ENCODE assay signal across 15 mouse cellular contexts in the genomic region with DNA sequence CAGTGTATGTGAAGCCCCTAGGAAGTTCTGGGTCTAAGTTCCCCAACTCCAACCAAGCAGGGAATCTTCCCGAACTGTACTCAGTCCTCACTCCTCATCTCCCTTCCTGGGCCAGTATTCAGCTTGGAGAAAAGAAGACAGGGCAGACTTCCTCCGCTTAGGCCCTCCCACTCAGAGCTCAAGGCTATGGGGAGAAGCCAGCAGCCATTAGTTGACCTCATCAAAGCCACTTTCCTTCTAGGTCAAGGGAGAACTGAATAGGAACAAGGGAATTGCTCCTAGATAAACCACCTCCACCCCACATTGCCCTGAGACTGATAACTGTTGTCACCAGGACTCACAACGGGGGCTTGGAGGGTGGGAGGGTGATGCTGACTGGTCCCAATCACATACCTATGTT. TPM values are rescaled to one million over a fixed set of nuclear protein-coding genes. Genes with fewer than 3 reads are reported as not detected.
A peak's percentile ranks its signal among the peaks of the same experiment; 100 is the strongest.
DNase-seq lines count a peak whose midpoint lies in the region.
"Had no signal": no experiment of that assay in that cellular context is flagged by ENCODE, and none has a peak within 500 bp of the region (broad histone marks: within the 10 kb centered on the region; RNA-seq: fewer than 3 reads in every experiment).

No protein-coding gene starts in this region.

- peak; percentile 86 for DNase-seq in adrenal gland, adult 2 months
- no peak for DNase-seq in adrenal gland, postnatal 4 days (ENCODE audit: low spot score in 2 of 2)
- DNase-seq in ovary, adult 18-20 months (ENCODE audit: low spot score): peak; percentile 58
- DNase-seq in ovary, postnatal 10 days (ENCODE audit: low spot score): no peak
- DNase-seq in adrenal gland, postnatal 10 days: peak; percentile 58
- peak; percentile 72 to 75 for DNase-seq in adrenal gland, postnatal 36 days
- DNase-seq in layer of hippocampus, adult 18-20 months (ENCODE audit: low spot score in 2 of 2): no peak
- no peak for DNase-seq in spleen, adult 18-20 months
- DNase-seq: cerebellum, adult 11 months; cerebellum, adult 18-20 months; cerebellum, adult 8-10 months; cerebellum, adult 9-11 months; cerebellum, postnatal 14 days; cerebellum, postnatal 36 days; forebrain, postnatal 0 days had no signal

RNA-seq across cellular contexts. Expression of a gene that starts 14.4 kb away (rescaled TPM):
- 100 to 1,000 TPM in 1 of 2 experiments, 10 to 100 TPM in 1; 66.9 to 196 TPM for total RNA-seq in adrenal gland, adult 2 months (2021)
- 384 and 508 TPM in 2 replicates for polyA plus RNA-seq in adrenal gland, adult 2 months (2012; rRNA removed)
- 10 to 100 TPM; 76.7 to 83.4 TPM for total RNA-seq in adrenal gland, postnatal 4 days (2021)
- total RNA-seq in adrenal gland, postnatal 10 days (2021): 10 to 100 TPM; 55.2 to 65.9 TPM
- 100 to 1,000 TPM; 132 to 156 TPM for total RNA-seq in adrenal gland, postnatal 36 days (2021)
- 10 to 100 TPM; 12.3 to 12.7 TPM for total RNA-seq in layer of hippocampus, adult 18-20 months (2021)

RNA-seq across cellular contexts. Expression of a gene that starts 29.3 kb away (rescaled TPM):
- 10 to 100 TPM; 81.0 to 90.6 TPM for total RNA-seq in adrenal gland, adult 2 months (2021)
- polyA plus RNA-seq in adrenal gland, adult 2 months (2012; rRNA removed): 32.2 and 40.2 TPM in 2 replicates
- total RNA-seq in adrenal gland, postnatal 4 days (2021): 10 to 100 TPM; 56.4 to 57.6 TPM
- total RNA-seq in adrenal gland, postnatal 10 days (2021): 10 to 100 TPM; 46.8 to 51.6 TPM
- total RNA-seq in adrenal gland, postnatal 36 days (2021): 10 to 100 TPM; 79.4 to 89.6 TPM
- 10 to 100 TPM; 65.1 to 68.4 TPM for total RNA-seq in layer of hippocampus, adult 18-20 months (2021)

Comparison
In these comparisons a context has a peak if more than half of its experiments do, and no peak if none do; other contexts are left out.
1. DNase-seq: peak in adrenal gland, adult 2 months (single experiment), ovary, adult 18-20 months (single experiment), adrenal gland, postnatal 10 days (single experiment) and adrenal gland, postnatal 36 days (2 of 2); none in adrenal gland, postnatal 4 days (0 of 2), ovary, postnatal 10 days (single experiment), layer of hippocampus, adult 18-20 months (0 of 2) and spleen, adult 18-20 months (0 of 2).
2. RNA of a gene that starts 14.4 kb away (total RNA-seq): 66.9 to 196 TPM in adrenal gland, adult 2 months, 132 to 156 TPM in adrenal gland, postnatal 36 days, 76.7 to 83.4 TPM in adrenal gland, postnatal 4 days and 55.2 to 65.9 TPM in adrenal gland, postnatal 10 days; 12.3 to 12.7 TPM in layer of hippocampus, adult 18-20 months; every median in the first group is over 4 times any median in the second.